Mouse (Mus musculus): ENCODE results near the gene Golga1. TPM values are rescaled to one million over a fixed set of nuclear protein-coding genes. Genes with fewer than 3 reads are reported as not detected.
A peak's percentile ranks its signal among the peaks of the same experiment; 100 is the strongest.
"Not testable (repeated sequence)": the region's sequence is repeated elsewhere in the genome, so short reads cannot be mapped to it uniquely, and the experiment has no call there.

Golga1 gene
- 28.4 and 34.6 TPM in 2 replicates for polyA plus RNA-seq (2015; fragmentation: Nextera tagmentation; extraction: Ambion mirVana)

- peaks cover 15% of the 10 kb centered on the region for H3K36me3 ChIP-seq
- peaks cover 14% of the 10 kb centered on the region for H3K4me1 ChIP-seq (replicated peaks)
- under 1% methylated on average over 50 of the region's 50 CpGs for WGBS
- peak within 1 kb of the TSS; percentile 97 for H3K9ac ChIP-seq
- H3K27ac ChIP-seq (replicated peaks) = peak within 1 kb of the TSS; percentile 88
- peak within 1 kb of the TSS; percentile 81 for H3K4me2 ChIP-seq
- H3K9me3 ChIP-seq = no peaks in the 10 kb centered on the region
- H3K4me3 ChIP-seq = peak within 1 kb of the TSS; percentile 81
- ATAC-seq (ENCODE audit: low read depth) = peak; percentile 98
- H3K27me3 ChIP-seq = no peaks in the 10 kb centered on the region
Observed at GRCm38 (mm10) chr2:39065400-39065987, at the start of gene Golga1. TSS of gene Golga1 (minus strand) at chr2:39065541.

- Histone ChIP-seq H3K36me3 (peaks cover 71% of the 10 kb centered on the region), H3K4me2 (no peak overlapping the region), H3K27me3 (no peaks in the 10 kb centered on the region), H3K4me1 (replicated peaks) (no peaks in the 10 kb centered on the region), H3K9me3 (no peaks in the 10 kb centered on the region), H3K27ac (replicated peaks) (no peak overlapping the region), H3K4me3 (no peak overlapping the region), H3K9ac (no peak overlapping the region)
- 95% methylated on average over 7 of the region's 7 CpGs for WGBS
- no peak for ATAC-seq (ENCODE audit: low read depth)
Observed at GRCm38 (mm10) chr2:39114093-39114492, 48.8 kb upstream of the Golga1 start.

GRCm38 (mm10) chr2:39110514-39110913 is 45.2 kb upstream of the Golga1 start:
- no peak overlapping the region for H3K4me3 ChIP-seq

GRCm38 (mm10) chr2:39109712-39110111 is 44.4 kb upstream of the Golga1 start:
- H3K9ac ChIP-seq; H3K9me3 ChIP-seq; H3K4me3 ChIP-seq; ATAC-seq (ENCODE audit: low read depth); H3K27ac ChIP-seq (replicated peaks); H3K4me1 ChIP-seq (replicated peaks); H3K27me3 ChIP-seq; H3K4me2 ChIP-seq: not testable (repeated sequence)
- peaks cover 62% of the 10 kb centered on the region for H3K36me3 ChIP-seq

More at GRCm38 (mm10) chr2:39110514-39110913, 45.2 kb upstream of the Golga1 start:
- Histone ChIP-seq H3K36me3 (peaks cover 61% of the 10 kb centered on the region), H3K4me2 (no peak overlapping the region), H3K4me1 (replicated peaks) (no peaks in the 10 kb centered on the region), H3K9ac (no peak overlapping the region), H3K9me3 (no peaks in the 10 kb centered on the region), H3K27ac (replicated peaks) (no peak overlapping the region), H3K27me3 (no peaks in the 10 kb centered on the region)
- ATAC-seq (ENCODE audit: low read depth) = no peak

GRCm38 (mm10) chr2:39099951-39100350 is 34.6 kb upstream of the Golga1 start:
- not testable (repeated sequence) for H3K4me3 ChIP-seq; ATAC-seq (ENCODE audit: low read depth); H3K9ac ChIP-seq; H3K27ac ChIP-seq (replicated peaks); H3K4me1 ChIP-seq (replicated peaks); H3K9me3 ChIP-seq; H3K4me2 ChIP-seq; H3K27me3 ChIP-seq
- H3K36me3 ChIP-seq = peaks cover 71% of the 10 kb centered on the region
- WGBS = 97% methylated on average over 1 of the region's 1 CpGs

- H3K27me3 ChIP-seq = no peaks in the 10 kb centered on the region
- ATAC-seq (ENCODE audit: low read depth) = no peak
- H3K4me2 ChIP-seq = no peak overlapping the region
Observed at GRCm38 (mm10) chr2:39097993-39098392, 32.7 kb upstream of the Golga1 start.

GRCm38 (mm10) chr2:39091966-39092365 is 26.6 kb upstream of the Golga1 start:
- Histone ChIP-seq H3K9me3 (no peaks in the 10 kb centered on the region), H3K4me3 (no peak overlapping the region), H3K9ac (no peak overlapping the region), H3K27ac (replicated peaks) (no peak overlapping the region), H3K4me1 (replicated peaks) (no peaks in the 10 kb centered on the region), H3K4me2 (no peak overlapping the region), H3K36me3 (peaks cover 63% of the 10 kb centered on the region), H3K27me3 (no peaks in the 10 kb centered on the region)
- ATAC-seq (ENCODE audit: low read depth) = no peak
- WGBS = 90% methylated on average over 1 of the region's 1 CpGs

More at GRCm38 (mm10) chr2:39097993-39098392, 32.7 kb upstream of the Golga1 start:
- no peak overlapping the region for H3K27ac ChIP-seq (replicated peaks)
- peaks cover 67% of the 10 kb centered on the region for H3K36me3 ChIP-seq
- H3K9ac ChIP-seq = no peak overlapping the region
- no peaks in the 10 kb centered on the region for H3K9me3 ChIP-seq
- H3K4me3 ChIP-seq = no peak overlapping the region
- no peaks in the 10 kb centered on the region for H3K4me1 ChIP-seq (replicated peaks)

- Histone ChIP-seq H3K9ac (no peak overlapping the region), H3K4me1 (replicated peaks) (no peaks in the 10 kb centered on the region), H3K9me3 (no peaks in the 10 kb centered on the region), H3K36me3 (peaks cover 79% of the 10 kb centered on the region), H3K27ac (replicated peaks) (no peak overlapping the region), H3K27me3 (no peaks in the 10 kb centered on the region), H3K4me3 (no peak overlapping the region), H3K4me2 (no peak overlapping the region)
- no peak for ATAC-seq (ENCODE audit: low read depth)
- WGBS = 69% methylated on average over 3 of the region's 3 CpGs
Observed at GRCm38 (mm10) chr2:39082706-39083105, 17.4 kb upstream of the Golga1 start.

GRCm38 (mm10) chr2:39070666-39071065 is 5.3 kb upstream of the Golga1 start:
- no peak overlapping the region for H3K4me2 ChIP-seq
- H3K27me3 ChIP-seq = no peaks in the 10 kb centered on the region
- no peaks in the 10 kb centered on the region for H3K9me3 ChIP-seq
- H3K4me1 ChIP-seq (replicated peaks) = peaks cover 2% of the 10 kb centered on the region; the same call in 1 of the 2 replicates
- ATAC-seq (ENCODE audit: low read depth) = no peak
- H3K9ac ChIP-seq = no peak overlapping the region
- H3K36me3 ChIP-seq = peaks cover 4% of the 10 kb centered on the region
- no peak overlapping the region for H3K4me3 ChIP-seq
- no peak overlapping the region for H3K27ac ChIP-seq (replicated peaks)

GRCm38 (mm10) chr2:39069096-39069495 is 3.8 kb upstream of the Golga1 start:
- Histone ChIP-seq H3K9me3 (no peaks in the 10 kb centered on the region), H3K27ac (replicated peaks) (no peak overlapping the region), H3K4me3 (no peak overlapping the region), H3K4me1 (replicated peaks) (peaks cover 10% of the 10 kb centered on the region), H3K9ac (no peak overlapping the region), H3K36me3 (peaks cover 3% of the 10 kb centered on the region), H3K27me3 (no peaks in the 10 kb centered on the region), H3K4me2 (no peak overlapping the region)
- ATAC-seq (ENCODE audit: low read depth) = no peak
- WGBS = 84% methylated on average over 1 of the region's 1 CpGs

- 7% methylated on average over 25 of the region's 25 CpGs for WGBS
- H3K27ac ChIP-seq (replicated peaks) = peak overlapping the region; percentile 88
- ATAC-seq (ENCODE audit: low read depth) = peak; percentile 85
- H3K9me3 ChIP-seq = no peaks in the 10 kb centered on the region
- peak overlapping the region; percentile 81 for H3K4me2 ChIP-seq
- peak overlapping the region; percentile 81 for H3K4me3 ChIP-seq
- H3K27me3 ChIP-seq = no peaks in the 10 kb centered on the region
- peaks cover 14% of the 10 kb centered on the region for H3K4me1 ChIP-seq (replicated peaks)
- H3K36me3 ChIP-seq = peaks cover 21% of the 10 kb centered on the region
- H3K9ac ChIP-seq = peak overlapping the region; percentile 97
Observed at GRCm38 (mm10) chr2:39064687-39065399, 498 bp downstream of the Golga1 start.

GRCm38 (mm10) chr2:39048515-39048914 is 16.8 kb downstream of the Golga1 start:
- Histone ChIP-seq H3K36me3 (peaks cover 89% of the 10 kb centered on the region), H3K4me3 (no peak overlapping the region), H3K4me2 (no peak overlapping the region), H3K4me1 (replicated peaks) (no peaks in the 10 kb centered on the region), H3K27ac (replicated peaks) (no peak overlapping the region), H3K9ac (no peak overlapping the region), H3K27me3 (no peaks in the 10 kb centered on the region), H3K9me3 (no peaks in the 10 kb centered on the region)
- no peak for ATAC-seq (ENCODE audit: low read depth)
- WGBS = 97% methylated on average over 1 of the region's 1 CpGs

GRCm38 (mm10) chr2:39040215-39040614 is 25.1 kb downstream of the Golga1 start:
- no peaks in the 10 kb centered on the region for H3K9me3 ChIP-seq
- no peak overlapping the region for H3K4me3 ChIP-seq
- no peak overlapping the region for H3K9ac ChIP-seq
- no peaks in the 10 kb centered on the region for H3K27me3 ChIP-seq
- no peak for ATAC-seq (ENCODE audit: low read depth)
- H3K36me3 ChIP-seq = peaks cover 83% of the 10 kb centered on the region
- H3K4me2 ChIP-seq = no peak overlapping the region
- 100% methylated on average over 1 of the region's 1 CpGs for WGBS
- H3K4me1 ChIP-seq (replicated peaks) = no peaks in the 10 kb centered on the region
- H3K27ac ChIP-seq (replicated peaks) = no peak overlapping the region

Measured in neural tube, embryonic 13.5 days (tissue).